Mouse (Mus musculus) frontal cortex, adult 2 months (tissue): Measurements from ENCODE around the gene Zfp473. TPM values are rescaled to one million over a fixed set of nuclear protein-coding genes. Genes with fewer than 3 reads are reported as not detected.
"Not testable (repeated sequence)": the region's sequence is repeated elsewhere in the genome, so short reads cannot be mapped to it uniquely, and the experiment has no call there.

Experiments
- DNase-seq, 2 experiments: peaks; one replicate each; pipeline ENCODE4 v3.0.0; 2022; ENCODE audit warnings: low spot score in 1 of 2; ENCODE audit errors: extremely low spot score in 1 of 2
- polyA plus RNA-seq: library from polyadenylated mRNA; depleted of rRNA; stranded (reverse); fragments of >200 nt; gene quantifications from 2 replicates; pipeline ENCODE4 v1.2.3, GENCODE M21; 2012; rRNA removed

Gene Zfp473
- polyA plus RNA-seq: 0.55 and 0.62 TPM in 2 replicates

GRCm38 (mm10) chr7:44750950-44751349 lies at the start of gene Zfp473:
Zfp473 (minus strand) TSS chr7:44751050.
- DNase-seq: not testable (repeated sequence)

DNA sequence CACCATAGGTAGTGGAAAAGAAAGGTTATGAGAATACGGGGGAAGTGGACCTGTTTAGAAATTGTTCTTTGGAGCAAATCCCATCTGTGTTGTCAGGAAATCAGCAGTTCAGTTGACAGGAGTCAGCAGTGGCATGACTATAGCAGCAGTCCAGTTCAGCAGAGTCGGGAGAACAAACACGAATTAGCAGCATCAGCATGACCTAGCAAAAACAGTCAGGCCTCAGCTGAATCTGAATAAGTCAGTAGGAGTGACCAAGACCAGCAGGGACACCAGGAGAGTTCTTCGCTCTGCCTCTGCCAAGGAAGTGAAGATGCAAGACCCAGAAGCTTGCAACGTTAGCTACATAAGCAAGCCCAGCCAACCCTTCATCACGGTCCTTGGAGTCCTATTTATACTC lies 41.9 kb upstream of the Zfp473 start:
- no peak for DNase-seq

DNA sequence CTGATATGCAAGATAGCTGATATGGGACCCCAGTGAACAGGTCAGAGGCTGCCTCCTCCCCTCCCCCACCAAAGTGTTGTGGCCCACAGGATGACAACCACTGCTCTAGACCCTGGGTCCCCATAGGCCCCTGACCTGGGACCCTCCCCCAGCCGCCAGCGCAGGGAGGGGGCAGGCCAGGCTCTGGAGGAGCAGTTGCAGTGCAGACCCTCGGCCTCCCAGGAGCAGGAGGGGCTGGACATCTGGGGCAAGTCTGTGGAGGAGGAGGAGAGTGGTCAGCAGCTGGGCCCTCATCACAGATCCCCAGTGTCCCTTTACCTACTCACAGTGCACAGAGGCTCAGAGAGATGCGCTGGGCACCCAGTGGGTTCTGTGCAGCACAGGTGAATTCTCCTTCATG lies 39.2 kb upstream of the Zfp473 start:
- DNase-seq: no peak

DNA sequence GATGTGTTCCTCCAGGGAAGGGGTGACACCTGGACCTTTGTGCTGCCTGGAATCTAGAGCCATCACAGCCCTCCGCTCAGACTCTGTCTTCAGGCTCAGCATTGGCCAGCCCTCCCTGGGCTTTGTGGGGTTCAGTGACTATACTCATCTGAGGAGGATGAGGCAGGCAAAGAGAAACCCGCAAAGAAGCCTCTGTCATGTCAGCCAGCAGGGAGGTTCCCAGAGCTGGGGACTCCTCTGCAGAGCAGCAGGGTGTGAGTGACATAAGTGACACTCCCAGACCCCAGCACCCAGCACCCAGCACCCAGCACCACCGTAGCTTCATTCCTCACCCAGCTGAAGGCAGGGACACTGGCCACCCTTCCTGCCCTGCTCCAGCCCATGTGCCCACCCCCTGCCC lies 38.7 kb upstream of the Zfp473 start:
- no peak for DNase-seq

DNA sequence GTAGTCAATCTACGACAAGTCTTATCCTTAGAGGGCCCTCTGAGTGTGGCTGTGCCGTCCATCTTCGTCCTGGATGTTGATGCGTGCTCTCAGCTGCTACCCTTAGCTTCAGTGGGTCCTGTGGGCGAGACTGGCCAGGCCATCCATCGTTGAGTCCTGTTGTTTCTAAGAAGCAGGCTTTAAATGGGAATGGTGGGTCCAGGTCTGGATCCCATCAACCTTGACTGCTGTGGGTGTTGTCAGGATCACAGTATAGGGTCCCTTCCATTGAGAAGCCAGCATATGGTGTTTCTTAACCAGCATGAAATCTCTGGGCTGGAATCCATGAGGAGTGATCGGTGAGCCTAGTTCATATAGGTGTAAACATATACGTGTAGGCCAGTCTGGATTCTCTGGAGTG lies 29.3 kb upstream of the Zfp473 start:
- DNase-seq: no peak

DNA sequence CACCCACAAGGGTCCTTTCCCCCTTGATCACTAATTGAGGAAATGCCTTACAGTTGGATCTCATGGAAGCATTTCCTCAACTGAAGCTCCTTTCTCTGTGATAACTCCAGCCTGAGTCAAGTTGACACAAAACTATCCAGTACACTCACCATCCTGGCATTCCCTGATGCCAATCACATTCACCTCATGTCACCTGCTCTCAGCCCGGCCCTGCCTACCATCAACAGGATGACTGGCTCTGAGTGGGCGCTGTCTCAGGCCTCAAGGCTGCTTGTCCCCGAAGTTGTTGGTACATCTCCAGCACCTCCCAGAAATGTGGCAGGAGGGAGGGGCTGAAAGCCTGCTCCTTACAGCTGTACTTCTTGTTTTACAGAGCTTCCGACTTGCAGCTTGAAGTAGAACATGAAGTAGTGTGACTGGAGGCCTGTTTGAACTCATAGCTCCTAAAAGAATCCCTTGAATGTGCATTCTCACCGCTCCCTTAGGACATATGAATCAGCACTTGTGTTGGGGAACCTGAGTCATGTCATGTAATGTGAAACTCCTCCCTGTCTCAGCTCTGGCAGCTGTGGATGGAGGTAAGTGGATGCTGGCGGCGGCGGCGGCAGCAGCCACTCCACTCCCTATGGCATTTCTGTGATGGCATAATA lies 26.1 kb upstream of the Zfp473 start:
- DNase-seq: no peak

DNA sequence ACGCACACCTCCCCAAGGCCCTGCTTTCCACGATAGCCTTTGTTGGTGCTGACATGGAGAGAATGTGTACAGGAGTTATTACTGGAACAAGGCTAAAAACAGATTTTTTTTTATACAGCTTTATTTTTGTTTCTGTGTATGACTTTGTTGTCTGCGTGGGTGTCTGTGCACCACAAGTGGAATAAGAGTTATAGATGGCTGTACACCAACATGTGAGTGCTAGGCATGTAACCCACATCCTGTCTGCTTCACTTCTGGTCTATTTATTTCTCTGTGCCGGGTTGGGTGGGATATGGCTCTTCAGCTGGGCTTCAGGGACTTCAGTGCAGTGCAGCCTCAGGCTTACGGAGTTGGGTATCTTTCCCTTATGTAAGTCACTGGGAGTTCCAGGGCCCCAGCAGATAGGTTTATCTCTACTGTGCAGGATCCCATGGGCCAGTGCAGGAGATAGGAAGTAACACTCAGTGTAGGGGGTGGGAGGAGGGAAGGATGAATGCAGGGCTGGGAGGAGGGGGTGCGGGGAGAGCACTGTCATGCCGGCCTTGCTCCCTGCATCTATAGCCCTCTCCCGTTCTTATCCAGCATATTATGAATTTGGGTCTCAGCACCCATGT lies 21.8 kb upstream of the Zfp473 start:
- DNase-seq: no peak

DNA sequence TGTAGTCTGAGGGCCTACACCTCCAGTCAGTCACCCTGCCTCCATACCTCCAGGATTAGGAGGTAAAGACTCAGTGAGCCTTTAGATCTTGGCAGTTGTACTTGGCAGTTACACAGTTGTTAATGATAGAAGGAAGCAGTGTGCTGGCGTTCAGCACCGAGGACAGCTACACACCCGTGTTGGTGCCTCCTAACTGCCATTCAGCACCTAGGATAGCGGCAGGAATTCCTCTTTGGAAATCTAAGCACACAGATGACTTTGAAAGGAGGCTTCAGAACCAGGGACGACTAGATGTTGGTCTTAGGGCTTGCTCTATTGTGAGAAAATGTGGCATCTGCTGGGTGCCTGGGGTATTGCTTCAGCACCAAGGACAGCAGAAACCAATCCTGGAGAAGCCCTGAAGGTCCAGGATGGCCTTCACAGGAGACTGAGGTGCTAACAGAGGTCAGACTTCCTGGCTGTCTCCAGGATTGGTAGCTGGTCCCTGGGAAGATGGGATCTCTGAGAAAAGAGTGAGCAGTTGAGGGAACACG lies 19.3 kb upstream of the Zfp473 start:
- DNase-seq: peak in 1 of 2 experiments; percentile 32

DNA sequence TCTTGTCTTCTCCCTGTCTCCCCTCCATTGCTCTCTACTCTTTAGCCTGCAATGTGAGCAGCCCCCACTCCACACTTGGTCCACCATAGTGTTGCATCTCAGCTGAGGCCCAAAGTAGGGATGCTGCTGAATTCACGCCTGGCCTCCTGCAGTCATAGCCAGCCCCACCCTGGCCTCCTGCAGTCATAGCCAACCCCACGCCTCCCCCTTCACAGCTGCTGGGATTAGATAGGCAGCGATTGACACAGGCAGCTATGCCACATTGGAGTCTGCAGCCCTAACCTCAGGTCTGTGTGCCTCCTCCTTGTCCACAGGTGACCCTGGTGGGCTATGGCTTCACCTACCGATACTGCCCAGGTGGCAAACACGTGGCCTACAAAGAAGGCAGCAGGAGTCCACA lies 17.3 kb upstream of the Zfp473 start:
- DNase-seq: no peak

DNA sequence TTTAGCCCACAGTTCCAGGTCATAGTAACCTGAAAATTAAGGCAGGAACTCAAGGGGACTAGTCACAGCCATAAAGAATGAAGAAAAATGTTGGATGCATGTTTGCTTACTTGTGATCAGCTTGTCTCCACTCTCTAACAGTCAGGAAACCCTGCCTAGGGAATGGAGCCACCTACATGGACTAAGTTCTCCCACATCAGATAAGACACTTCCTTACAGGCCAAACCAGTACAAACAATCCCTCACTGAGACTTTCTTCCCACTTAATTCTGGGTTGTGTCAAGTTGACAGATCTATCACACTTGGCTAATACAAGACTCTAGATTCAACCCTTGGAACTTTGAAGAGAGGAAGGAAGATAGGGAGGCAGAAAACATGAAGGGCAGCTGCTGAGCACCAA lies 9.5 kb upstream of the Zfp473 start:
- DNase-seq: no peak

DNA sequence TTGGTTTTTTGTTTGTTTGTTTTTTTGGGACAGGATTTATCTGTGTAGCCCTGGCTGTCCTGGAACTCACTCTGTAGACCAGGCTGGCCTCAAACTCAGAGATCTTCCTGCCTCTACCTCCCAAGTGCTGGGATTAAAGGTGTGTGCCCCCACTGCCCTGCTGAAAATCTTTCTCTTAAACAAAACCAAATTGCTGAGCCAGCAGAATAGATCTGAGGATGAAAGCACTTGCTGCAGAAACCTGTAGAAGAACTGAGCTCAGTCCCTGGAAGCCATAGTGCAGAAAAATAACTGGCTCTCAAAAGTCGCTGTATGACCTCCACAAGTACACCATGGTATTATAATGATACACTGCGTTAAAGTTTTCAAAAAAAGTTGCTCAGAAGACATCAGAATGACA lies 6.3 kb upstream of the Zfp473 start:
- DNase-seq: no peak

DNA sequence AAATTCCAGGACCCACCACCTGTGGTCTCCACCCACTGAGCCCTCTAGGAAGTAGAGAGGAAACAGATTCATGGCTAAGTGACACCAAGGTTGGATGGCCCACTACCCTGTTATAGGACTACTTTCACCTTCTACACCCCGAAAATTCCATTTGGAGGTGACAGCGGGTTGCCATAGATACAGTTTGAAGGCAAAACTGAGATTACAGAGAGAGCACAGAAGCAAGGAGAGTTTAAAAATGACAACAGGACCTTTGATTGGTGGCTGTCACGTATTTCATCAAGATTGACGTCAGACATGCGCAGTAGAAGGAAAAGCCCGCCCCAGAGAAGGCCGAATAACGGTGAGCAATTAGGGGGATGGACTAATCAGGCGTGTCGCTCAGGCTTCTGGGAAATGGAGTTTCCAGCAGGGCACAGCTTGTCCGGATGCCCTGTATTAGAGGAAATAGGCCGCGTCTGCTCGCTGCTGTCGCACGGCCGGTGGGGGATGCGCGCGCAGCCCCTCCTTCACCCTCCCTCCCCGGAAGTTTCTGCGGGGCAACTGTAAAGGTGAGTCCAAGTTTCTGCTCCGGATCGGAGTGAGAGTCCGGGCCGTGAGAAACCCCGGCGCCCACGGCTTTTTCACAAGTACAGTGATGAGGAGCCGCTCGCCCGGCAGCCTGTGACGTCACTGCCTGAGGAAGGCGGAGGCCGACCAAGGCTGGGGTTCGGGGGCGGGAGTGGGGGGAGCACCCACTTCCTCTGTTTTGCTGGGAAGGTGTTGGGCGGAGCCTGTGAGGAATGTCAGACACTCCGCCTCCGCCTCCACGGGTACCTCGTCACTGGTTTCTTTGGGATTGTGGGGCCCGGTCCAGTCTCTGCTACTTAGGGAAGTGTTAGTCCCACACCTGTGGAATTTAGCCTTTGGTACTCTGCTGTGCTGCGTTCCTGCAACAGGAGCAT lies 2.5 kb downstream of the Zfp473 start, which contains the start of gene Vrk3:
Gene Vrk3 (plus strand): TSS at position 313 of the 944 bp plus-strand sequence.
- peak; percentile 96 for DNase-seq

GRCm38 (mm10) chr7:44747115-44747514 lies 3.7 kb downstream of the Zfp473 start:
- no peak for DNase-seq

DNA sequence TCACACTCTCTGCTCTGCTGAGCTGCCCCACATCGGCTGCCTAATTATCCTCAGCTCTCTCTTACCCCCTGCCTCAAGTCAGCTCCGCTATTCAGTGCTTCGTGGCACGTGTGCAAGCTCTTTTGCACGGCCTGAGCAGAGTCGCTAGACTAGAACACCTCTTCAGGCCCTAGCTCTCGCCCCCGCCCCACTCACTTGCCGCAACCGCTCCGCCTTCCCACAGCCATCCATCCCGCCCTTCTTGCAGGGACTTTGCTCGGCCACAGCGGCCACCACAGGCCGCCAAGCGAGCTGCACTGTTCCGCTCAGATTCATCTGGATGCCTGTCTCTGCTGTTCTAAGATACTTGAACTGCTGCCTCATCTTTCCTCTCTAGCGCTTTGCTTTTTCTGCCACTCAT lies 5.8 kb downstream of the Zfp473 start:
- peak; percentile 28 to 82 for DNase-seq

GRCm38 (mm10) chr7:44744270-44744669 lies 6.6 kb downstream of the Zfp473 start:
- DNase-seq: no peak

GRCm38 (mm10) chr7:44741361-44741760 lies 9.5 kb downstream of the Zfp473 start:
- DNase-seq: no peak

GRCm38 (mm10) chr7:44733723-44734122 lies 17.1 kb downstream of the Zfp473 start:
- no peak for DNase-seq

GRCm38 (mm10) chr7:44728082-44728975 lies 22.5 kb downstream of the Zfp473 start:
- no peak for DNase-seq

- no peak for DNase-seq
Observed at GRCm38 (mm10) chr7:44727151-44727550, 23.7 kb downstream of the Zfp473 start.

DNA sequence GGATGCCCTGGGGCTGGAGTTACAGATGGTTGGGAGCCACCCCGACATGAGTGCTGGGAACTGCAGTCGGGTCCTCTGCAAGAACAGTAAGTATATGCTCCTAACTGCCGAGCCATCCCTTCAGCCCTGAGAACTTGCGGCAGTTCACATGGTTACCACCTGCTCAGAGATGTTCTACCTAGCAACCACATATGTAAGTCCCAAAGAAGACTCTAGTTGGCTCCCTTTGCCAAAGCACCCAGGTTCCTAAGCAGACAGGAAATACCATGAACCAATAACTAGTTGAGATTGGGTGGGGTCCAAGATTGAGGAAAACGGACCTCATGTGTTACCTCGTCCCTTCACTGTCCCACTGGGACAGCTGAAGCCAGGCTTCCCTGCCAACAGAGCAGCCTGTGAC lies 24.5 kb downstream of the Zfp473 start:
- DNase-seq: peak in 1 of 2 experiments; percentile 27
